Mouse (Mus musculus) neural tube, postnatal 0 days (tissue): Measurements from ENCODE around the gene Olfr348. TPM values are rescaled to one million over a fixed set of nuclear protein-coding genes. Genes with fewer than 3 reads are reported as not detected.

Source experiments
- polyA plus RNA-seq: library from polyadenylated mRNA; unstranded; fragments of >200 nt; fragmentation: Nextera tagmentation; extraction: Ambion mirVana; gene quantifications from 2 replicates; pipeline ENCODE4 v1.2.1, GENCODE M21; 2015

Olfr348 gene
- polyA plus RNA-seq = not detected in 2 replicates

GRCm38 (mm10) chr2:36783976-36784375 lies at the start of gene Olfr348:
TSS of gene Olfr348 (plus strand) at chr2:36784276.

GRCm38 (mm10) chr2:36790238-36790637 lies 6.2 kb downstream of the Olfr348 start, which contains the start of gene Olfr50:
TSS of gene Olfr50 (plus strand) at chr2:36790538.

GRCm38 (mm10) chr2:36816932-36817331 lies 32.9 kb downstream of the Olfr348 start, which contains the start of gene Olfr3:
TSS of gene Olfr3 (minus strand) at chr2:36817032.

Other genes with a start within 250 kb of the Olfr348 start
- not detected in 2 replicates for gene Olfr344, start 217.6 kb upstream of the Olfr348 start, polyA plus RNA-seq
- gene Olfr345, start 144.2 kb upstream of the Olfr348 start, polyA plus RNA-seq = not detected in 2 replicates
- gene Olfr346, start 98.5 kb upstream of the Olfr348 start, polyA plus RNA-seq = not detected in 2 replicates
- gene Olfr347, start 52.4 kb upstream of the Olfr348 start, polyA plus RNA-seq = not detected in 2 replicates
- not detected in 2 replicates for gene Olfr50, start 6.3 kb downstream of the Olfr348 start, polyA plus RNA-seq
- gene Olfr3, start 32.8 kb downstream of the Olfr348 start, polyA plus RNA-seq = not detected in 2 replicates
- not detected in 2 replicates for gene Olfr350, start 62.0 kb downstream of the Olfr348 start, polyA plus RNA-seq
- not detected in 2 replicates for gene Olfr351, start 78.4 kb downstream of the Olfr348 start, polyA plus RNA-seq
- gene Olfr352, start 84.2 kb downstream of the Olfr348 start, polyA plus RNA-seq = not detected in 2 replicates
- gene Olfr353, start 108.7 kb downstream of the Olfr348 start, polyA plus RNA-seq = not detected in 2 replicates
- gene Olfr354, start 121.4 kb downstream of the Olfr348 start, polyA plus RNA-seq = not detected in 2 replicates
- not detected in 2 replicates for gene Olfr355, start 144.6 kb downstream of the Olfr348 start, polyA plus RNA-seq
- not detected in 2 replicates for gene Olfr356, start 152.8 kb downstream of the Olfr348 start, polyA plus RNA-seq
- not detected in 2 replicates for gene Olfr357, start 209.6 kb downstream of the Olfr348 start, polyA plus RNA-seq
- gene Olfr358, start 225.1 kb downstream of the Olfr348 start, polyA plus RNA-seq = not detected in 2 replicates